Mouse (Mus musculus) neural tube, embryonic 11.5 days (tissue): ENCODE measurements around the gene Gstp1. TPM values are rescaled to one million over a fixed set of nuclear protein-coding genes. Genes with fewer than 3 reads are reported as not detected.

Experiments used
- ATAC-seq: fragments of 200-750 bp; cut with Nextera tagmentation; 2 replicates; pipeline ENCODE4 v1.8.0; 2017; ENCODE audit warnings: moderate number of reproducible peaks, mild to moderate bottlenecking, moderate TSS enrichment, moderate library complexity; ENCODE audit not compliant: insufficient read depth, low FRiP score, low TSS enrichment
- DNase-seq: peaks from one replicate; pipeline ENCODE4 v3.0.0-alpha.2; 2015; ENCODE audit warnings: low spot score
- H3K27ac ChIP-seq: fragments of 300-500 bp; sonication (generic); 2 replicates; pipeline ENCODE4 v1.5.1; 2014; ENCODE audit warnings: low read depth, mild to moderate bottlenecking, low read length
- H3K27me3 ChIP-seq: fragments of 300-500 bp; sonication (generic); 2 replicates; pipeline ENCODE4 v1.6.1; 2014; ENCODE audit warnings: mild to moderate bottlenecking, low read length, mixed read lengths; ENCODE audit not compliant: control insufficient read depth, insufficient read depth
- H3K36me3 ChIP-seq: fragments of 300-500 bp; sonication (generic); 2 replicates; pipeline ENCODE4 v1.6.1; 2014; ENCODE audit warnings: mild to moderate bottlenecking, low read length, moderate library complexity, mixed read lengths; ENCODE audit not compliant: control insufficient read depth, insufficient read depth
- H3K4me1 ChIP-seq: fragments of 300-500 bp; sonication (generic); 2 replicates; pipeline ENCODE4 v1.6.1; 2014; ENCODE audit warnings: low read length, mixed read lengths; ENCODE audit not compliant: control insufficient read depth, insufficient read depth
- H3K4me2 ChIP-seq: fragments of 300-500 bp; sonication (generic); 2 replicates; pipeline ENCODE4 v1.6.1; 2014; ENCODE audit warnings: low read depth, mild to moderate bottlenecking, moderate library complexity
- H3K4me3 ChIP-seq: fragments of 300-500 bp; sonication (generic); 2 replicates; pipeline ENCODE4 v1.5.1; 2014; ENCODE audit warnings: low read depth, low read length
- H3K9ac ChIP-seq: fragments of 300-500 bp; sonication (generic); 2 replicates; pipeline ENCODE4 v1.6.1; 2014; ENCODE audit warnings: mild to moderate bottlenecking, low read length
- H3K9me3 ChIP-seq: fragments of 300-500 bp; sonication (generic); 2 replicates; pipeline ENCODE4 v1.6.1; 2016; ENCODE audit warnings: low read length; ENCODE audit not compliant: control insufficient read depth
- WGBS: fragments of 180-500 bp; shearing (Covaris S2); extraction: QIAGEN DNeasy Blood & Tissue Kit; methylation state at CpG from one replicate; pipeline ENCODE4 v1.1.7; 2014; 5-methylcytosine and 5-hydroxymethylcytosine counted together
- polyA plus RNA-seq: library from polyadenylated mRNA; unstranded; fragments of >200 nt; fragmentation: Nextera tagmentation; extraction: Ambion mirVana; gene quantifications from 2 replicates; pipeline ENCODE4 v1.2.1, GENCODE M21; 2014

The Gstp1 gene
- polyA plus RNA-seq, 1 experiment from 2014 or later, result 361 TPM

DNA sequence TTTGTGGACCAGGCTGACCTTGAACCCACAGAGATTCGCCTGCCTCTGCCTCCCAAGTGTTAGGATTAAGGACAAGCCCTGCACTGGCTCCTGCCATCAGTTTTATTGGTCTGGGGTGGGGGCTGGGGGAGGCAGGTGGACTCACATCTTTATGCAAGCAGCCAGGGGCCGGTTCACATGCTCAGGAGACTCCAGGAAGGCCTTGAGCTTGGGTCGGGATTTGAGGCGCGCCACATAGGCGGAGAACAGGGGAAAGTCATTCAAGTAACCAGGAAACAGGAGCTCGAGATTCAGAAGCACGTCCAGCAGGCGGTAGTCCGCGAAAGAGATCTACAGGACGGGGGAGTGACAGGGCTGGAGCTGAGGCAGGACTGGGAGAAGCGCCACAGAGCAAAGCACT lies 19.6 kb upstream of the Gstp1 start:
- no peak overlapping the region for H3K4me3 ChIP-seq
- no peaks in the 10 kb centered on the region for H3K4me1 ChIP-seq
- H3K9ac ChIP-seq, result no peak overlapping the region
- H3K9me3 ChIP-seq, result no peaks in the 10 kb centered on the region
- H3K27ac ChIP-seq, result no peak overlapping the region
- no peaks in the 10 kb centered on the region for H3K27me3 ChIP-seq
- DNase-seq, result no peak
- no peak for ATAC-seq
- no peak overlapping the region for H3K4me2 ChIP-seq
- H3K36me3 ChIP-seq, result no peaks in the 10 kb centered on the region
- 90% methylated on average over 13 of the region's 13 CpGs for WGBS

DNA sequence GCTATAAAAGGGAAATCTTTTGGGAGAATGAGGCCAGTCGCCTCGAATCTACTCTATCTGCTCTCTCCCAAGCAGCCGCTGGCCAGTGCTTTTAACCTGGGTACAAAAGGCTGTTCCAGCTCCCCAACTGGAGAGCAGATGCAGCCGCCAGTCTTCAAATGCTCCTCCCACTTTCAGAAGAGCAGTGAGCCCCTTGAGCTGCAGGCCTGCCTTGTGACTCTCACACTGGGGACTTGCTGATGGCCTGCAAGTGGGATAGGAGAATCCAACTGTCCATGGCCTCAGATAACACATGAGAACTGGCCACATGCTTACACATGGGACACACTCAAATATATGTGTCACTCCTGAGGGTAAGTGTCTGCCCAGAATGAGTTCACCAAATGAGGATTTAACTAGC lies 18.9 kb upstream of the Gstp1 start:
- Histone ChIP-seq H3K36me3 (no peaks in the 10 kb centered on the region), H3K9ac (no peak overlapping the region), H3K9me3 (no peaks in the 10 kb centered on the region), H3K4me1 (no peaks in the 10 kb centered on the region), H3K27ac (no peak overlapping the region), H3K27me3 (no peaks in the 10 kb centered on the region), H3K4me2 (no peak overlapping the region), H3K4me3 (no peak overlapping the region)
- DNase-seq (no peak), ATAC-seq (no peak)
- WGBS, result 42% methylated on average over 4 of the region's 4 CpGs

DNA sequence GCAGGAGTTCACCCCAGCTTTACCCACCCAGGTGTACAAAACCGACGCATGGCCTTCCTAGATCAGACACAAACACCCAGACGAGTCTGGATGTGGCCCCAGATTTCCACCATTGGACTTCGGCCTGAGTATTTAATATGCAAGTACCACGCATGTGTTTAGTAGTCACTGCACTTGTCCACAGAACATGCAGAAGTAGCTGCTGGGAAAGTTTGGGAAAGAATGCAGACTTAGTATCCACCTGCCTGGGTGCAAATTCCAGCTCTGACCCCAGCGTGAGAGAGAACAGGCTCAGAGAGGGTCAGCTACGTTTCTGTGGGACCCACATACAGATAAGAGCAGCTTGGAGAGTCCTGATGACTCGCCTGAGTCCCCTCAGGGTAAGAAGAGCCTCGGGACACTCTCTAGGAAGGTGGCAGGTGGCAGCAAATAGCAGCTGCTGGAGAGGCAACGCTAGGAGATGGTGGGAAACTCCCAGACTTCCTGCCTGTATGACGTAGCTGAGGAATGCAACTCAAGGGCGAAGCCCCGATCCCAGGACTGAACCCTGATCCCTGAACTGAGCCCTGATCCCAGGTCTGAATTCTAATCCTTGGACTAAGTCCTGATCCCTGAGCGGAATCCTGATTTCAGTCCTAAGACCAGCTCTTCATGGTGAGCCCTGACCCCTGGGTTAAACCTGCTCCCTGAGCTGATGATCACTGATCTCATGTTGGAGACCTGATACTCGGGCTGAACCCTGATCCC lies 18.3 kb upstream of the Gstp1 start:
- Histone ChIP-seq H3K4me3 (no peak overlapping the region), H3K27me3 (no peaks in the 10 kb centered on the region), H3K9me3 (no peaks in the 10 kb centered on the region), H3K27ac (no peak overlapping the region), H3K9ac (no peak overlapping the region), H3K4me1 (no peaks in the 10 kb centered on the region), H3K36me3 (no peaks in the 10 kb centered on the region), H3K4me2 (no peak overlapping the region)
- no peak for DNase-seq
- WGBS, result 70% methylated on average over 15 of the region's 15 CpGs
- ATAC-seq, result no peak

DNA sequence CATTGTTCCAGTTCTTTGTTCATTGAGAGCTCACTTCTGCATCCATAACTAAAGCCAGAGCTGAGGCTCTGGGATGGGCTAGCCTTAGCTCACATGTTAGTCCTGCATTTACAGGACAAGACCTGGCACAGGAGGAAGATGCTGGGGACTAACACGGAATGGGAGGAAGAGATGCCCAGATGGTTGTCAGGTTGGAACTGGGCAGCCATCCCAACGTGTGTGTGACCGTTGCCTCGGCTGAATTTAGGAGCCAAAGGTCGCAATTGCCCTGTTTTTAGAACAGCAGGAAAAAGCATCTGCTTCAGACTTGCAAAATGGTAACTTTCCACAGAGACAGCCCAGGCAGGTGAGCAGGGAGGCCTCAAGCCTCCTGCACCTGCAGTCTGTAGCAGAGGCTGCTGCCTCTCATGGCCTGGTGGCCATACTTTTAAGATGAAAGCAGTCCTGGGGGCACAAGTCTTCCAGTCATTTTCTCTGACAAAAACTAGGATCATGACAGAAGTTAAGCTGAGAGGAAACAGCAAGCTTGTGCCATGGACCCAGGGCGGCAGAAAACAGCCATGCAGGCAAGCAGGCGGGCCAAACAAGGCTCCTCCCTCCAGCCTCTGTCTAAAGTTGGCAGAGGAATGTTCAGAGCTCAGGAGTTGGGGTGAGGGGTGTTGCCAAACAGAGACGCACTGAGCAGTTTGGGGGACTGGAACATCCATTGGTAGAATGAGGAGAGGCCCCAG lies 17.6 kb upstream of the Gstp1 start:
- H3K4me1 ChIP-seq, result no peaks in the 10 kb centered on the region
- H3K4me2 ChIP-seq, result no peak overlapping the region
- H3K27me3 ChIP-seq, result no peaks in the 10 kb centered on the region
- no peaks in the 10 kb centered on the region for H3K36me3 ChIP-seq
- H3K9ac ChIP-seq, result no peak overlapping the region
- no peak overlapping the region for H3K27ac ChIP-seq
- DNase-seq (no peak), ATAC-seq (no peak)
- no peaks in the 10 kb centered on the region for H3K9me3 ChIP-seq
- 69% methylated on average over 8 of the region's 8 CpGs for WGBS
- H3K4me3 ChIP-seq, result no peak overlapping the region

DNA sequence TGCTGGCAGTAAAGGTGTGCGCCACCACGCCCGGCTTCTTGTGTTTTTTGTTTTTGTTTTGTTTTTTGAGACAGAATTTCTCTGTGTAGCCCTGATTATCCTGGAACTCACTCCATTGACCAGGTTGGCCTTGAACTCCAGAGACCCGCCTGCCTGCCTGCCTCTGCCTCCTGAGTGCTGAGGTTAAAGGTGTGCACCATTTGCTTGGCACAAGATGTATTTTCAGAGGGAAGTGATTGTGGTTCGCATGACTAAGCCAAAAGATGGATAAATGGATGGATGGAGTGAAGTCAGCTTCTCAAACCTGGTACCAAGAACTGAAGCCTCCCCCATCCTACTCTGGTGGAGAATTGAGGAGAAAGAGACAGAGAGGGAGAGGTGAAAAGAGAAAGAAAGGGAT lies 16.8 kb upstream of the Gstp1 start:
- no peak for ATAC-seq
- H3K9me3 ChIP-seq, result no peaks in the 10 kb centered on the region
- H3K4me2 ChIP-seq, result no peak overlapping the region
- H3K36me3 ChIP-seq, result no peaks in the 10 kb centered on the region
- no peaks in the 10 kb centered on the region for H3K4me1 ChIP-seq
- H3K27ac ChIP-seq, result no peak overlapping the region
- H3K27me3 ChIP-seq, result no peaks in the 10 kb centered on the region
- no peak for DNase-seq
- WGBS, result 89% methylated on average over 5 of the region's 5 CpGs
- no peak overlapping the region for H3K4me3 ChIP-seq
- H3K9ac ChIP-seq, result no peak overlapping the region

DNA sequence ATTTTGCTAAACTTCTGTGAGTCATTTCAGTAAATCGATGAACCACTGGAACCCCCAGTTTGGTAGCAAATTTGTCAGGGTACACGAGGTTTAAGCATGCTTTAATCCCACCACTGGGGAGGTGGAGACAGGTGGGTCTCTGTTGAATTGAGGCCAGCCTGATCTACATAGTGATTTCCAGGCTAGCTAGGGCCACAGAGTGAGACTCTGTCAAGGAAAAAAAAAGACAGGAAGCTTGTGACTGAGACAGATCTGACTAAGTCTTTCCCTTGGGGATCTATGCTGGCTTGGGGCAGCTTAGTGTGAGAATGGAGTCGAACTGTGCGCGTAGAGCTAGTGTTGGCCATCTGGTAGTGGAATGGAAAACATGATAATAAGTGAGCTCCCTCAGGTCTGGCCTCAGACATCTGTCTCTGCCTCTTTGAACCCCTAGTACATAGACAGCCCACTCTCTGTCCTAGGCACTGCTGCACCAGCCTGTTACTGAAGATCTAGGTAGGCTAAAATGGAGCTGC lies 14.8 kb upstream of the Gstp1 start:
- Histone ChIP-seq H3K27me3 (no peaks in the 10 kb centered on the region), H3K36me3 (no peaks in the 10 kb centered on the region), H3K4me2 (no peak overlapping the region), H3K4me1 (no peaks in the 10 kb centered on the region), H3K9ac (no peak overlapping the region), H3K9me3 (no peaks in the 10 kb centered on the region), H3K27ac (no peak overlapping the region), H3K4me3 (no peak overlapping the region)
- 77% methylated on average over 5 of the region's 5 CpGs for WGBS
- DNase-seq, result no peak
- ATAC-seq, result no peak

DNA sequence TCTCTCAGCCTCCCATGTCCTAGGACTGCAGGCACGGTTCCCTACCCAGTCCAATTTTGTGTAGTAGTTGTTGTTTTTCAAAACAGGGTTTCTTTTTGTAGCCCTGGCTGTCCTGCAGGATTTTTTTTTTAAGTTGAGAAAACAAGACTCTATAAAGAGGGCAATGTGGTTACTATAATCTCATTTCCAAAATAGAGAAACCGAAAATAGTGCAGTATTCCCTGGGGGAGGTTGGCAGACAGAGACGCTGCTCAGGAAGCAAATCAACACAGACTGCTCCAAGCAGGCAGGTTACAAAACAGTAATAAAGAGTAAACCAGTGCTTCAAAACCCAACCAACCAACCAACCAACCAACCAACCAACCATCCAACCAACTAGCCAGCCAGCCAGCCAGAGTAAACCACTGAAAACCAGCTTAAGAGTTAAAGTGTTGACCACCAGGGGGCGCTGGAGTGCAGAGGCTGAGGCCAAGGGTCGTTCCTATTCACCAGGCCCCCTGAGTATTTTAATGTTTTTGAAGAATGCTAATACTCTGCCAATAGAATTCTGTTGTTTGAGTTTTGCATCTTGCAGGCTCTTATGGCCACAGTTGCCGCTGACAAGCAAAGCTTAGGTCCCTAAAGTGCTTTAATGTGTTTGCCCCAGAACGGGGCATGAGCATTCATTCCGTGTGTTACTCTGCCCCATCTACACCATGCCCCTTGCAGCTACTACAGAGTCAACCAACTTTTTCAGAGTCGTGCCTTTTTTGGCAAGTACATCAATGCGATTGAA lies 14.1 kb upstream of the Gstp1 start:
- DNase-seq (peak; percentile 68), ATAC-seq (no peak)
- H3K9me3 ChIP-seq, result no peaks in the 10 kb centered on the region
- no peak overlapping the region for H3K9ac ChIP-seq
- no peaks in the 10 kb centered on the region for H3K27me3 ChIP-seq
- no peak overlapping the region for H3K4me3 ChIP-seq
- H3K4me2 ChIP-seq, result no peak overlapping the region
- H3K27ac ChIP-seq, result no peak overlapping the region
- 54% methylated on average over 10 of the region's 10 CpGs for WGBS
- H3K36me3 ChIP-seq, result no peaks in the 10 kb centered on the region
- no peaks in the 10 kb centered on the region for H3K4me1 ChIP-seq

DNA sequence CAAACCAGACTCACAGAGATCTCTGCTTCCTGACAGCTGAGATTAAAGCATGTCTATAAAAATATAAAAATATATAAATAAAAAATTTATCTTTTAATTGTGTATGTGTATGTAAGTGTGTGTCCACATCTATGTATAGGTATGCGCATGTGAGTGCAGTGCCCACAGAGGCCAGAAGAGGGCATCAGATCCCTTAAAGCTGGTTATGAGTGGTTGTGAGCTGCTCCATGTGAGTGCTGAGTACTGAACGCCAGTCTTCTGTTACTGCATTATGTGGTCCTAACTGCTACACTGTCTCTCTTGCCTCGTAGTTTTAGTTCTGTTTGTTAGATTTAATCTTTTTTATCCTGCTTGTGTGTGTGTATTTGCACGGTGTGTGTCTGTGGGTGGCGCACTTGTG lies 13.2 kb upstream of the Gstp1 start:
- H3K27ac ChIP-seq, result no peak overlapping the region
- no peaks in the 10 kb centered on the region for H3K9me3 ChIP-seq
- H3K4me1 ChIP-seq, result no peaks in the 10 kb centered on the region
- ATAC-seq (no peak), DNase-seq (no peak)
- H3K9ac ChIP-seq, result no peak overlapping the region
- H3K27me3 ChIP-seq, result no peaks in the 10 kb centered on the region
- H3K4me2 ChIP-seq, result no peak overlapping the region
- H3K36me3 ChIP-seq, result no peaks in the 10 kb centered on the region
- H3K4me3 ChIP-seq, result no peak overlapping the region
- 90% methylated on average over 5 of the region's 5 CpGs for WGBS
